Mouse (Mus musculus) olfactory bulb, adult 2 months (tissue): ENCODE data around the gene Adamtsl2.

Source experiments
- CTCF ChIP-seq: fragments of 200-500 bp; IDR thresholded peaks from 2 replicates; pipeline ENCODE4 v1.5.1; 2012; ENCODE audit warnings: low read depth, mild to moderate bottlenecking, low read length, moderate library complexity; ENCODE audit not compliant: insufficient read depth
- POLR2A ChIP-seq: fragments of 200-500 bp; IDR thresholded peaks from 2 replicates; pipeline ENCODE4 v1.6.1; 2012; ENCODE audit warnings: mild to moderate bottlenecking, low read depth, low read length, moderate library complexity; ENCODE audit not compliant: insufficient read depth

DNA sequence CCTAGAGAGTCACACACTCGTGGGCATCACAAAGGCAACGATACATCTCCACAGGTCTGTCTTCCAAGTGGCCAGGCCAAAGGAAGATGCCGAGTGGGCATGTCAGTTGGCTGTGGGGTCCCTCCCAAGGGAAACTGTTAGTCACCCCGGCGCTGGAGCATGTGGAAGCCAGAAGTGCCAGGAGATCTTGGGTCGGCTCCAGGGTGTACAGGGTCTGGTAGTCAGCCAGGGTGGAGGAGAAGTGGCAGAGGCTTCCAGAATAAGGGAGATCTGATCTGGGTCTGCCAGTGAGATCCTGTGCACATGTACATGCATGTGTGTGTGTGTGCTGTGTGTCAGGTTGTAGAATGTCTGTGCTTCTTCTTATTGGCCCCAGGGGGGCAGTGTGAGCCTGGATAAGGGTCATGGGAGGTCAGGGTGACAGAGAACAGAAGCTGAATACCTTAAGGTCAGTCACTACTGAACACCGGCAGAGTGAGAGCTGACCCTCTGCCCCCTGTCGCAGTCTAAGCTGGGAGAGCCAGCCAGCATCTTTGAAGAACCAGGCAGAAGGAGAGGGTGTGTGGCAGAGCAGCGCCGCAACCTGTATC lies 1.4 kb upstream of the Adamtsl2 start:
- no peak for TF ChIP-seq POLR2A
- no peak for TF ChIP-seq CTCF
